Comparison of ENCODE assay signal across 1 mouse cellular context in genomic region chr19:44310155-44310575, GRCm38 (mm10). TPM values are rescaled to one million over a fixed set of nuclear protein-coding genes. Genes with fewer than 3 reads are reported as not detected.
"Had no signal": no experiment of that assay in that cellular context is flagged by ENCODE, and none has a peak within 500 bp of the region (broad histone marks: within the 10 kb centered on the region; RNA-seq: fewer than 3 reads in every experiment).

No protein-coding gene starts in this region.

RNA-seq across cellular contexts. Expression of gene Scd4, which starts 22.7 kb away (rescaled TPM):
- polyA plus RNA-seq: lung, embryonic 14.5 days had no signal
